Mouse (Mus musculus) testis, adult 2 months (tissue): ENCODE results near the gene Gsk3b.

ENCODE experiments used
- CTCF ChIP-seq: fragments of 200-500 bp; IDR thresholded peaks from 2 replicates; pipeline ENCODE4 v1.5.1; 2012; ENCODE audit warnings: low read depth, mild to moderate bottlenecking, inconsistent platforms, low read length, moderate library complexity; ENCODE audit not compliant: control insufficient read depth, insufficient read depth, insufficient replicate concordance
- POLR2A ChIP-seq: fragments of 200-500 bp; IDR thresholded peaks from 2 replicates; pipeline ENCODE4 v1.6.1; 2012; ENCODE audit warnings: low read depth, mild to moderate bottlenecking, inconsistent platforms, low read length, moderate library complexity; ENCODE audit not compliant: control insufficient read depth

DNA sequence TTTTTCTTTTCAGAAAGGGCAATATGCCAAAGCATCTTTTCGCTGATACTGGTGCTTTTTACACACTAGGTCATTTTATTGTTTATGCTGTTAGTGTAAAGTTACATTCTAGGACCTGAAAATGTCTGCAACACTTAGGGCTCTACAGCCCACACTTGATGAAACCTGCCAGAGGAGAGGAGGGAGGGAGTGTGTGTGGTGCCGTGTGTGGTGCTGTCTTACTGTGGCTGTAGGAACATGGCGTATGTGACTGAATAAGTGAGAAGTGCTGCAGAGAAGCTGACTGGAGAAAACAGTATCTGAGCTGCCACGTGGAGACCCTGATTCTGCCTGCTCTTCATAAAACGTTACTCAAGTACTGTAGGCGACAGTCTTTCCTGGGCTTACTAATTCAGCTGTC, 103.8 kb downstream of the Gsk3b start:
- TF ChIP-seq CTCF (no peak), POLR2A (no peak)
